Mouse (Mus musculus) ES-E14 (cell line): Measurements from ENCODE around the gene Adamts2. TPM values are rescaled to one million over a fixed set of nuclear protein-coding genes. Genes with fewer than 3 reads are reported as not detected.
A peak's percentile ranks its signal among the peaks of the same experiment; 100 is the strongest.

Source experiments
- DNase-seq: peaks from one replicate; pipeline ENCODE4 v3.0.0-alpha.2; 2013; ENCODE audit warnings: low read depth, low spot score
- H3K27ac ChIP-seq: 2 replicates; pipeline ENCODE4 v1.5.1; 2012; ENCODE audit warnings: low read depth, mild to moderate bottlenecking, low read length, moderate library complexity, mixed read lengths; ENCODE audit not compliant: poor library complexity, insufficient read depth, severe bottlenecking
- H3K36me3 ChIP-seq: 2 replicates; pipeline ENCODE4 v1.6.1; 2012; ENCODE audit warnings: mild to moderate bottlenecking, low read length, moderate library complexity, mixed read lengths; ENCODE audit not compliant: control insufficient read depth, poor library complexity, insufficient read depth, severe bottlenecking
- H3K4me1 ChIP-seq, 2 experiments: fragments of 150-350 bp in 1 of 2; sonication (generic) in 1 of 2; 2 replicates each; pipeline ENCODE4 v1.6.1; 2012; ENCODE audit warnings: low read length in 2 of 2, mild to moderate bottlenecking in 1 of 2, mixed read lengths in 1 of 2; ENCODE audit not compliant: control insufficient read depth in 2 of 2, insufficient read depth in 2 of 2, poor library complexity in 1 of 2
- H3K4me3 ChIP-seq, 2 experiments: fragments of 150-350 bp in 1 of 2; sonication (generic) in 1 of 2; 2 replicates each; pipeline ENCODE4 v1.5.1; 2012; ENCODE audit warnings: low read length in 2 of 2, low read depth in 1 of 2, mild to moderate bottlenecking in 1 of 2, mixed read lengths in 1 of 2; ENCODE audit not compliant: insufficient read depth in 1 of 2, poor library complexity in 1 of 2, severe bottlenecking in 1 of 2
- H3K9ac ChIP-seq: 2 replicates; pipeline ENCODE4 v1.6.1; 2012; ENCODE audit warnings: low read depth, mild to moderate bottlenecking, low read length, mixed read lengths; ENCODE audit not compliant: poor library complexity, insufficient read depth, severe bottlenecking
- H3K9me3 ChIP-seq: fragments of 150-350 bp; sonication (generic); 2 replicates; pipeline ENCODE4 v1.6.1; 2012; ENCODE audit warnings: low read depth, mild to moderate bottlenecking, low read length; ENCODE audit not compliant: control insufficient read depth, insufficient read depth
- CHD2 ChIP-seq: IDR thresholded peaks from 2 replicates; pipeline ENCODE4 v1.6.1; 2014; ENCODE audit warnings: mild to moderate bottlenecking, low read depth, low read length, inconsistent platforms
- HCFC1 ChIP-seq: IDR thresholded peaks from 2 replicates; pipeline ENCODE4 v1.6.1; 2012; ENCODE audit warnings: low read length, inconsistent platforms, borderline replicate concordance; ENCODE audit not compliant: insufficient read depth
- MAFK ChIP-seq: IDR thresholded peaks from 2 replicates; pipeline ENCODE4 v1.6.1; 2014; ENCODE audit warnings: mild to moderate bottlenecking, low read depth, low read length, inconsistent platforms; ENCODE audit not compliant: insufficient read depth
- ZC3H11A ChIP-seq: IDR thresholded peaks from 2 replicates; pipeline ENCODE4 v1.6.1; 2012; ENCODE audit warnings: low read depth, mild to moderate bottlenecking, inconsistent platforms, low read length, borderline replicate concordance
- ZNF384 ChIP-seq: IDR thresholded peaks from 2 replicates; pipeline ENCODE4 v1.6.1; 2012; ENCODE audit warnings: low read depth, low read length, inconsistent platforms
- in situ Hi-C, 2 experiments: fragments of 600-800 bp; cut with MboI; formaldehyde crosslinking; loops; one replicate each; pipeline ENCODE4 v1.15.1; 2025; ENCODE audit warnings: low sequenced_read_pairs in 2 of 2, inconsistent platforms in 1 of 2; ENCODE audit not compliant: unreplicated experiment in 2 of 2
- total RNA-seq: library from RNA; depleted of rRNA; stranded (reverse); fragments of 300-350 nt; gene quantifications from 2 replicates; pipeline ENCODE4 v1.2.3, GENCODE M21; 2012; rRNA removed

The Adamts2 gene
- total RNA-seq: 0.74 and 1.1 TPM in 2 replicates

DNA sequence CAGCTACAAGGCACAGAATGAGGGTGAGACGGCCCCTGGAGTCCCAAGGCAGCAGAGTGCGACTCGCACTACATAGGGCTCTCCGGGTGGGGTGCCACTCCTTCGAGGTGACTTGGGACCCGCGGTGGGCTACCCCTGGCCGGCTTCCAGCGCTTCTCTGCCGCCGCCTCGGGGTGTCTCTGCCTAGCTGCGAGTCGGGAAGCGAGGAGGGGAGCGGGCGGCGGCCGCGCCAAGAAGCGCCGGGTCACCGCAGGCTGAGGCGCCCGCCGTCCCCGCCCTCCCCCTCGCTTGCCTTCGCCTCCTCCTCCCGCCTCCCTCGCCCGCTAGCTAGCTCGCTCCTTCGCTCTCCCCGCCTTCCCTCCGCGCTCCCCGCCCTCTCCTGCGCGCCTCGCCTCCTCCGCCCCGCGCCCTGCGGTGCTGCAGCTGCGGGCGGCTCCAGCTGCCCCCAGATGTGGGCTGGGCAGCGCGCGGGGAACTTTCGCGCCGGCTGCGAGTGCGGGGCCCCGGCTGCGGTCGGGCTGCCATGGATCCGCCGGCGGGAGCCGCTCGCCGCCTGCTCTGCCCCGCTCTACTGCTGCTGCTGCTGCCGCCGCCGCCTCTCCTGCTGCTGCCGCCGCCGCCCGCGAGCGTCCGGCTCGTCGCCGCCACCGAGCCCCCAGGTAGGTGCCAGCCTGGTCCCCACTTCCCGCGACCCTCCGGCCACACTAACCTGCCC, at the start of gene Adamts2:
Gene Adamts2, plus strand, starts transcription at position 444 of the 715 bp plus-strand sequence.
- no peaks in the 10 kb centered on the region for H3K9me3 ChIP-seq
- H3K4me1 ChIP-seq: no peaks in the 10 kb centered on the region
- DNase-seq: no peak
- H3K4me3 ChIP-seq: peak within 1 kb of the TSS; percentile 72 to 78
- H3K36me3 ChIP-seq: no peaks in the 10 kb centered on the region
- no peak within 1 kb of the TSS for H3K27ac ChIP-seq
- TF ChIP-seq HCFC1 (no peak), ZNF384 (no peak), CHD2 (no peak), MAFK (no peak), ZC3H11A (no peak)
- in situ Hi-C loops: no loop called here
- peak within 1 kb of the TSS; percentile 67 for H3K9ac ChIP-seq

DNA sequence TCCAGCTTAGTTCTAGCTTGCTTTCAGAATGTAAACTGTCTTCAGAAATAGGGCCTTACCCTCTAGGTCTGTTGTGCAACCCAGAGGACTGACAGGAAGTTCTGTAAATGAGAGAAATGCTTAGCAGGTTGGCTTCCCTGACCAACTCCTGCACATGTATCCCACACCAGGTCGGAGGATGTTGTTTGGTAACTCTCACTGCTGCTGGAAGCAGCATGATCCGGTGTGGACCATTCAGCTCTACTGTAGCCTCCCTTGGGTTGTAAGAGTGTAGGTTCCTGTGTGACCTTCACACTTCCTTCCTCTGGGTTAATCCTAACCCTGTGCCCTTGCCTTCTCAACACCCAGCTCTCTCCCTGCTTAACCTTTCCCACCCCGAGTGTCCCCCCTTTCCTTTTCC, 44.8 kb upstream of the Adamts2 start:
- Histone ChIP-seq H3K27ac (no peak overlapping the region), H3K4me1 (no peaks in the 10 kb centered on the region), H3K9me3 (no peaks in the 10 kb centered on the region), H3K4me3 (no peak overlapping the region), H3K9ac (no peak overlapping the region), H3K36me3 (no peaks in the 10 kb centered on the region)
- DNase-seq: no peak
- no peak for TF ChIP-seq ZC3H11A
- no peak for TF ChIP-seq ZNF384
- no peak for TF ChIP-seq CHD2
- TF ChIP-seq HCFC1: no peak
- no peak for TF ChIP-seq MAFK
- in situ Hi-C loops: no loop called here

DNA sequence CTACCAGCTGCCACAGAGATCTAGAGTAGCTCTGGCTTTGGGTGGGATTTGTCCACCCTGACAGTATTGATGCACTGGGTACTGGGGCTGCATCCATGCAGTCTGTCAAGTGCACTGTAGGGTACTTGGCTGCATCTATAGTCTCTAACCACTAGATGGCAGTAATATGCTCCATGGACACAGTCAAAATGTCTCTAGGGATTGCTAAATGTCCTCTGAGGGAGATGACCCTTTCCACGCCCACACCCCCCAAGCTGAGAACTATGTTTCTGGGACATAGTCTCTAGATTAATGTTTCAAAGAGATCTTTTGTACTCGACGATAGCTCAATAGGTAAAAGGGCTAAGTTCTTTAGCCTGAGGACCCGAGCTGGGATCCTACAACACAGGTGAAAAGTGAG, 42.8 kb upstream of the Adamts2 start:
- H3K9me3 ChIP-seq: no peaks in the 10 kb centered on the region
- in situ Hi-C loops: no loop called here
- H3K27ac ChIP-seq: no peak overlapping the region
- H3K4me1 ChIP-seq: no peaks in the 10 kb centered on the region
- H3K9ac ChIP-seq: no peak overlapping the region
- no peaks in the 10 kb centered on the region for H3K36me3 ChIP-seq
- no peak for TF ChIP-seq HCFC1
- TF ChIP-seq MAFK: no peak
- no peak for TF ChIP-seq ZNF384
- no peak for TF ChIP-seq CHD2
- peak; percentile 31; the same call in 1 of the 2 replicates for TF ChIP-seq ZC3H11A
- H3K4me3 ChIP-seq: no peak overlapping the region
- peak; percentile 30 for DNase-seq

DNA sequence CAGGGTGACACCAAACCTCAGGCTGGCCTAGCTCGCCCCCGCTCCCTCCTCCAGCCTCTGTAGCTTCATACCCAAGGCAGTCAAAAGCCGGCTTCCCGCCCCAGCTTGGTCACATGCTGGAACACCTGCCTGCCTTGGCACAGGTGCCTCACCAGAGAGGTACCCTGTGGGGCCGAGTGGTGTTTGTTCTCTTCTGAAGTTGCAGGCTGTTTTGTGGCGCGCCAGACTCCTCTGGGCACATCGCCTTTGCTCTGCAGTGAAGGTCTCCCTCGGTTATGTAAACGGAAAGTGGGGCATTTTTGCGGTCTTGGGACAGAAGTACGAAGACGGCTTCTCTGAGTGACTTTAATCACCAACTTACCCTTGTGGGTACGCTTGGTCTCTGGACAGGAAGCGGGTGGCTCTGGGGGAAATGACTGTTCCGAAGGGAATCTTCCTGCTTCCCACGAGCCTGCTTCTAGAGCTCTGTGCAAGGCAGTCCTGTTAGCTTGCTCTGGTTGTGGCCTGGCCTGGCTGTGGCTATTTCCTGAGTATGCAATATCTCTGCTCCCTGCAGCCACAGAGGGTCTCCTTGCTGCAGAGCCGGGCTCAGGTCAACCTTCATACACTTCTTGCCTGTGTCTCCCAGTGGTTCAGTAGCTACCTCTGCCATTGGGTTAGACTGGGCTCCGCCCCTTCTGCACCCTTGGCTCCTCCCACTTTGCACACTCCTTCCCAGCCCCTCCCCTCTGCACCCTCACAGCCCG, 36.2 kb upstream of the Adamts2 start:
- H3K4me3 ChIP-seq: peak overlapping the region in 1 of 2 experiments; percentile 60; a peak in 2 of 4 replicates
- no peaks in the 10 kb centered on the region for H3K9me3 ChIP-seq
- peak; percentile 58 for DNase-seq
- no peak overlapping the region for H3K9ac ChIP-seq
- TF ChIP-seq HCFC1 (no peak), CHD2 (no peak), ZNF384 (no peak), MAFK (no peak), ZC3H11A (no peak)
- H3K27ac ChIP-seq: no peak overlapping the region
- no peaks in the 10 kb centered on the region for H3K36me3 ChIP-seq
- H3K4me1 ChIP-seq: no peaks in the 10 kb centered on the region
- in situ Hi-C loops: no loop called here
